Mouse (Mus musculus) CD4-positive naive resting alpha-beta T cell, adult 76 days (primary cell): ENCODE measurements around the gene Armh2. TPM values are rescaled to one million over a fixed set of nuclear protein-coding genes. Genes with fewer than 3 reads are reported as not detected.

Experiments used
- total RNA-seq: library from RNA; stranded (reverse); gene quantifications from one replicate; pipeline ENCODE4 v1.2.4, GENCODE M21; 2023

The Armh2 gene
- 3.0 TPM for total RNA-seq

GRCm38 (mm10) chr13:24741028-24741427 lies at the start of gene Armh2:
Gene Armh2, plus strand, starts transcription at chr13:24741232.

GRCm38 (mm10) chr13:24761403-24762227 lies 20.6 kb downstream of the Armh2 start, which contains the start of gene Gmnn:
Gene Gmnn, minus strand, starts transcription at chr13:24761923.

Other genes with a start within 250 kb of the Armh2 start
- 656 TPM for gene Ripor2, start 159.0 kb upstream of the Armh2 start, total RNA-seq
- gene Gmnn, start 20.7 kb downstream of the Armh2 start, total RNA-seq, result 7.2 TPM
- gene BC005537, start 60.4 kb downstream of the Armh2 start, total RNA-seq, result 156 TPM
- gene Acot13, start 90.3 kb downstream of the Armh2 start, total RNA-seq, result 25.9 TPM
- 94.8 TPM for gene Tdp2, start 90.4 kb downstream of the Armh2 start, total RNA-seq
- not detected for gene D130043K22Rik, start 103.9 kb downstream of the Armh2 start, total RNA-seq
- 2.1 TPM for gene Aldh5a1, start 196.4 kb downstream of the Armh2 start, total RNA-seq
- not detected for gene Gpld1, start 201.9 kb downstream of the Armh2 start, total RNA-seq